Mouse (Mus musculus) adrenal gland, postnatal 0 days (tissue): ENCODE measurements around the gene Gm2564. TPM values are rescaled to one million over a fixed set of nuclear protein-coding genes. Genes with fewer than 3 reads are reported as not detected.

Source experiments
- polyA plus RNA-seq: library from polyadenylated mRNA; unstranded; fragments of >200 nt; fragmentation: Nextera tagmentation; extraction: Ambion mirVana; gene quantifications from 2 replicates; pipeline ENCODE4 v1.2.1, GENCODE M21; 2015

The Gm2564 gene
- 0.58 and 0.99 TPM in 2 replicates for polyA plus RNA-seq

GRCm38 (mm10) chr4:42629419-42629818, at the start of gene Gm2564:
TSS of gene Gm2564 (plus strand) at chr4:42629719.

GRCm38 (mm10) chr4:42611895-42612294, 17.6 kb upstream of the Gm2564 start, which contains the start of gene Gm10591:
TSS of gene Gm10591 (plus strand) at chr4:42612195.

GRCm38 (mm10) chr4:42654951-42655350, 25.4 kb downstream of the Gm2564 start, which contains the start of gene Ccl27b:
TSS of gene Ccl27b (plus strand) at chr4:42655251.

GRCm38 (mm10) chr4:42661793-42662192, 32.3 kb downstream of the Gm2564 start, which contains the start of gene Il11ra2:
TSS of gene Il11ra2 (minus strand) at chr4:42661893.

Other genes starting within 250 kb of the Gm2564 start
- 1.4 TPM in 2 replicates for gene Gm21586, start 190.3 kb upstream of the Gm2564 start, polyA plus RNA-seq
- 0.09 and 0.10 TPM in 2 replicates for gene Gm2163, start 163.0 kb upstream of the Gm2564 start, polyA plus RNA-seq
- gene Fam205a2, start 101.5 kb upstream of the Gm2564 start, polyA plus RNA-seq = not detected in 2 replicates
- not detected in 2 replicates for gene Gm10591, start 17.5 kb upstream of the Gm2564 start, polyA plus RNA-seq
- gene Ccl27b, start 25.5 kb downstream of the Gm2564 start, polyA plus RNA-seq = not detected in 2 replicates
- gene Il11ra2, start 32.2 kb downstream of the Gm2564 start, polyA plus RNA-seq = not detected in 2 replicates
- gene 4930578G10Rik, start 105.8 kb downstream of the Gm2564 start, polyA plus RNA-seq = not detected in 2 replicates
- gene Ccl19, start 126.9 kb downstream of the Gm2564 start, polyA plus RNA-seq = 0.26 and 0.38 TPM in 2 replicates
- gene Ccl21a, start 144.3 kb downstream of the Gm2564 start, polyA plus RNA-seq = 5.0 and 15.3 TPM in 2 replicates
- gene Fam205a1, start 224.2 kb downstream of the Gm2564 start, polyA plus RNA-seq = 0.06 TPM in 1 of 2 replicates, not detected in the other
- gene Gm12394, start 227.1 kb downstream of the Gm2564 start, polyA plus RNA-seq = 0.09 and 0.28 TPM in 2 replicates
- 0.24 and 0.95 TPM in 2 replicates for gene Fam205c, start 244.5 kb downstream of the Gm2564 start, polyA plus RNA-seq